Mouse (Mus musculus): ENCODE measurements around the gene Swsap1. TPM values are rescaled to one million over a fixed set of nuclear protein-coding genes. Genes with fewer than 3 reads are reported as not detected.

Gene Swsap1
- total RNA-seq, 1 experiment from 2014 or later = 7.2 TPM

DNA sequence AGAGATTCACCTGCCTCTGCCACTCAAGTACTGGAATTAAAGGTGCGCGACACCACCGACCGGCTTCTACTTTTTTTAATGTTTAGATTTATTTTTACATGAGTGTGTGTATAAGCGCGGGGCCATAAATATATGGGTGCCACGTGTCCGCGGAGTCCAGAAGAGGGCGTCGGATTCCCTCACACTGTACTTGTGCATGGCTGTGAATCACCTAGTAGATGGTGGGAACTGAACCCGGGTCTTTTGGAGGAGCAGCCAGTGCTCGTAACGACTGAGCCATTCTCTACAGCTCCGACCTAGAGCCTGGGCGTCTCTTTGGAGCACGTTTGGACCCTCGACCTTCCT is 358 bp upstream of the Swsap1 start:
- peak; percentile 24 to 39; a peak in 3 of 4 replicates for ATAC-seq (replicated peaks in 1 of 2; ENCODE audit: insufficient read depth in 1 of 2, low FRiP score in 2 of 2, low TSS enrichment in 1 of 2, low read depth in 1 of 2, poor library complexity in 2 of 2, severe bottlenecking in 2 of 2)

- no peak for ATAC-seq (replicated peaks in 1 of 2; ENCODE audit: insufficient read depth in 1 of 2, low FRiP score in 2 of 2, low TSS enrichment in 1 of 2, low read depth in 1 of 2, poor library complexity in 2 of 2, severe bottlenecking in 2 of 2)
These were observed 2.8 kb downstream of the Swsap1 start for GRCm38 (mm10) chr9:21958372-21958771.

- no peak for ATAC-seq (replicated peaks in 1 of 2; ENCODE audit: insufficient read depth in 1 of 2, low FRiP score in 2 of 2, low TSS enrichment in 1 of 2, low read depth in 1 of 2, poor library complexity in 2 of 2, severe bottlenecking in 2 of 2)
These were observed 3.7 kb downstream of the Swsap1 start for GRCm38 (mm10) chr9:21959244-21959643.

- no peak for ATAC-seq (replicated peaks in 1 of 2; ENCODE audit: insufficient read depth in 1 of 2, low FRiP score in 2 of 2, low TSS enrichment in 1 of 2, low read depth in 1 of 2, poor library complexity in 2 of 2, severe bottlenecking in 2 of 2)
These were observed 4.6 kb downstream of the Swsap1 start for GRCm38 (mm10) chr9:21960135-21960534.

- ATAC-seq (replicated peaks in 1 of 2; ENCODE audit: insufficient read depth in 1 of 2, low FRiP score in 2 of 2, low TSS enrichment in 1 of 2, low read depth in 1 of 2, poor library complexity in 2 of 2, severe bottlenecking in 2 of 2) = no peak
These were observed 5.1 kb downstream of the Swsap1 start for GRCm38 (mm10) chr9:21960558-21961208.

GRCm38 (mm10) chr9:21961366-21961980 is 5.9 kb downstream of the Swsap1 start:
- ATAC-seq (replicated peaks in 1 of 2; ENCODE audit: insufficient read depth in 1 of 2, low FRiP score in 2 of 2, low TSS enrichment in 1 of 2, low read depth in 1 of 2, poor library complexity in 2 of 2, severe bottlenecking in 2 of 2) = no peak

GRCm38 (mm10) chr9:21962010-21962409 is 6.5 kb downstream of the Swsap1 start:
- ATAC-seq (replicated peaks in 1 of 2; ENCODE audit: insufficient read depth in 1 of 2, low FRiP score in 2 of 2, low TSS enrichment in 1 of 2, low read depth in 1 of 2, poor library complexity in 2 of 2, severe bottlenecking in 2 of 2) = no peak

GRCm38 (mm10) chr9:21962416-21963059 is 7.0 kb downstream of the Swsap1 start:
- peak; percentile 85 to 92 for ATAC-seq (replicated peaks in 1 of 2; ENCODE audit: insufficient read depth in 1 of 2, low FRiP score in 2 of 2, low TSS enrichment in 1 of 2, low read depth in 1 of 2, poor library complexity in 2 of 2, severe bottlenecking in 2 of 2)

- ATAC-seq (replicated peaks in 1 of 2; ENCODE audit: insufficient read depth in 1 of 2, low FRiP score in 2 of 2, low TSS enrichment in 1 of 2, low read depth in 1 of 2, poor library complexity in 2 of 2, severe bottlenecking in 2 of 2) = no peak
These were observed 7.9 kb downstream of the Swsap1 start, which contains the start of gene Epor for GRCm38 (mm10) chr9:21963417-21963816. Epor (minus strand) TSS chr9:21963506.

- ATAC-seq (replicated peaks in 1 of 2; ENCODE audit: insufficient read depth in 1 of 2, low FRiP score in 2 of 2, low TSS enrichment in 1 of 2, low read depth in 1 of 2, poor library complexity in 2 of 2, severe bottlenecking in 2 of 2) = no peak
These were observed 13.3 kb downstream of the Swsap1 start for GRCm38 (mm10) chr9:21968883-21969282.

- ATAC-seq (replicated peaks in 1 of 2; ENCODE audit: insufficient read depth in 1 of 2, low FRiP score in 2 of 2, low TSS enrichment in 1 of 2, low read depth in 1 of 2, poor library complexity in 2 of 2, severe bottlenecking in 2 of 2) = no peak; a peak in 1 of 4 replicates
These were observed 13.7 kb downstream of the Swsap1 start for GRCm38 (mm10) chr9:21969304-21969703.

DNA sequence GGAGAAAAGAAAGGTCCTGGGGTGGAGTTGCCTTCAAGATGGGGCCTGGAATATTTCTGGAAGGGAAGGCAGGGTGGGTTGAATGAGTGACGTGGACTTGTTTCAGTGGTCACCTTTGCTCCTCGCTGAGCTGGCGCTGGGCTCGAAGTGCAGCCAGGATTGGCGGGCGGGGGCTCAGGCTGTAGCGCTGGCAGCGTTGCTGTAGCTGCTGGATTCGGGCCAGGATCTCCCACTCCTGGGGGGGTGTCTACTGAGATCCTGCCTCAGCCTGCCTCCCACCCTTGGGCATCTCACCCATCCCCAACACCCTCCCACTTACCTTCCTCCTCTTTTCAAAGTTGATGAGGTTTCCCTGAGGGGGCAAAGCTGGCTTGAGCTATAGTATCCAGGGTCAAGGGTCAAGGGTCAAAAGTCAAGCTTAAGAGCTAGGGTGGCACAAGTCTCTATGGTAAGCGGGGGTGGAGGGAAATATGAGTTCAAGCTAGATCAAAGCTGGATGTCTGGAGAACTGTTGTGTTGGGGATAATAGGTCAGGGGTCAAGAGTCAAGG is 21.1 kb downstream of the Swsap1 start:
- ATAC-seq (replicated peaks in 1 of 2; ENCODE audit: insufficient read depth in 1 of 2, low FRiP score in 2 of 2, low TSS enrichment in 1 of 2, low read depth in 1 of 2, poor library complexity in 2 of 2, severe bottlenecking in 2 of 2) = no peak

DNA sequence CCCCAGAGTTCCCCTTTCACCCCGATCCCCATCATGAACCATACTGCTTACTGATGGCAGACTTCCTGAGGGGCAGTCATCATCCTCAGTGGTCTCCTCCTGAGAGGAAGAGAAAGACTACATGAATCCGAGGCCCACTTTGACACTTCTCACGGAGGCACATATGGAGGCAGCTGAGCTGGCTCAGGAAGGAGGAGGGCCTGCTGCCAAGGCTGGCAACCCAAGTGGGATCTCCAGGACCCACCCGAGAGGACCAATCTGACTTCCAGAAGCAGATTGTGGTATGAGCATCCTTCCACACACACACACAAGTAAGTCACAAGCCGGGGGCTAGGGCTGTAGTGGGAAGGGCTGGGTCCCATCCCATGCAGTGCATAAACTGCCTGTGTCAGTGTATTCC is 21.8 kb downstream of the Swsap1 start:
- no peak for ATAC-seq (replicated peaks in 1 of 2; ENCODE audit: insufficient read depth in 1 of 2, low FRiP score in 2 of 2, low TSS enrichment in 1 of 2, low read depth in 1 of 2, poor library complexity in 2 of 2, severe bottlenecking in 2 of 2)

DNA sequence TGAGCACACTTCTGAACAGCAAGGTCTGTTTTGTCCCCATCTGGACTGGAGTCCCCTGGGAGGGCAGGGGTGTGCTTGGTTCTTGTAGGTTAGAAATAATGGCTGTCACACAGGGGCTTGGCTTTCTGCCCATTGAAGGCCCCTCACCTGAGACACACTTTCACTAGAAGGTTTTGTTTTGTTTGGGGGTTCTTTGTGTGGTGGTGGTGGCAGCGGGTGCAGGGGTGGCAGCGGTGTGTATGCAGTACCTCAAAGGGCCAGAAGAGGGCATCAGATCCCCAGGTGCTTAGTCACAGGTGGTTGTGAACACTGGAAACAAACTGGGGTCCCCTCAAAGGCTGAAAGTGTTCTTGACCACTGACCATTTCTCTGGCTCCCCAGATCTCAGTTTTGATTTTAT is 22.4 kb downstream of the Swsap1 start:
- peak in 1 of 2 experiments; percentile 64; a peak in 1 of 4 replicates for ATAC-seq (replicated peaks in 1 of 2; ENCODE audit: insufficient read depth in 1 of 2, low FRiP score in 2 of 2, low TSS enrichment in 1 of 2, low read depth in 1 of 2, poor library complexity in 2 of 2, severe bottlenecking in 2 of 2)

DNA sequence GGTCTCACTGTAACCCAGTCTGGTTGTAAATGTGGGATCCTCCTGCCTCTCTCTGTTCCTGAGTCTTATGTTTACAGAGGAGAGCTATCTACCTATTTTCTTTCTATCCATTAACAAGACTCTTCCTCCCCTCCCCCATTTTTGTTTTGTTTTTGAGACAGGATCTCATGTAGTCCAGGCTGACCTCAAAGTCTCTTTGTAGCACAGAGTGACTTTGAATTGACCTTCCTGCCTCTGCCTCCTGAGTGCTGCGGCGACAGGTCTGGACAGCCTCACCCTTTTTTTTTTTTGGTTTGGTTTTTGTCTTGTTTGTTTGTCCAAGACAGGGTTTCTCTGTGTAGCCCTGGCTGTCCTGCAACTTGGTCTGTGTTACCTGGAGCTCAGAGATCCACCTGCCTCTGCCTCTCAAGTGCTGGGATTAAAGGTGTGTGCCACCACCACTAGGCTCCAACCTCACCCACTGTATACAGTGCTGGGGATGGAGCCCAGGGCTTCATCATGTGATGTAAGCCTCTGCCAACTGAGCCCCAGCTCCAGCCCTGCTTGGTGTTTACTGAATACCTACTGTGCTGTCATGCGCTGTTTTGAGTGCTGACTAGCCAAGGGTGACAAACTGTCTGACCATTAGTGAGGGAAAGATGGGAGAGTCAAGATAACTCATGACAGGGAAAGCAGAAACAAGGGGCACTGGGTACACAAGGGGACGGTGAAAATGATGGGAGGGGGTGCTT is 23.0 kb downstream of the Swsap1 start:
- no peak for ATAC-seq (replicated peaks in 1 of 2; ENCODE audit: insufficient read depth in 1 of 2, low FRiP score in 2 of 2, low TSS enrichment in 1 of 2, low read depth in 1 of 2, poor library complexity in 2 of 2, severe bottlenecking in 2 of 2)

DNA sequence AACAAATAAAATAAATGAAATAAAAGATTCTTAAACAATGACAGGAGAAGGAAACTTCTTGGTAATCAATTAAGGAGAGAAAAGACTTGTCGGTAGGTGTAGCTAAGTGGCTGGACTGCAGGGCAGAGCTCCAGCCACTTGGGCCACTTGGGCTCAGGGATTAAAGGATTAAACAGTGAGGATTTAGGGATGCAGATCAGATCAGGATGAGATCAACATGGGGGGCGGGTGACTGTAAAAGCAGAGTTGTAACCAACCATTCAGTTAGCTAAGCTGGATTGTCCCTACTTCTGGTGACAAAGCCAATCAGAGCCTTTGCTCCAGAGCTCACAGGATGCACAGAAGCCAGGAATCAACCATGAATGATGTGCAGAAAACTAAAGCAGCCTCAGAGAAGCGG is 28.4 kb downstream of the Swsap1 start:
- no peak for ATAC-seq (replicated peaks in 1 of 2; ENCODE audit: insufficient read depth in 1 of 2, low FRiP score in 2 of 2, low TSS enrichment in 1 of 2, low read depth in 1 of 2, poor library complexity in 2 of 2, severe bottlenecking in 2 of 2)

- ATAC-seq (replicated peaks in 1 of 2; ENCODE audit: insufficient read depth in 1 of 2, low FRiP score in 2 of 2, low TSS enrichment in 1 of 2, low read depth in 1 of 2, poor library complexity in 2 of 2, severe bottlenecking in 2 of 2) = no peak
These were observed 32.2 kb downstream of the Swsap1 start for GRCm38 (mm10) chr9:21987592-21988342.

Measured in hematopoietic stem cell, adult 5-6 weeks (primary cell).